Mouse (Mus musculus) kidney, embryonic 14.5 days (tissue): ENCODE measurements around the gene Dkc1. TPM values are rescaled to one million over a fixed set of nuclear protein-coding genes. Genes with fewer than 3 reads are reported as not detected.
A peak's percentile ranks its signal among the peaks of the same experiment; 100 is the strongest.
"Not testable (repeated sequence)": the region's sequence is repeated elsewhere in the genome, so short reads cannot be mapped to it uniquely, and the experiment has no call there.

Experiments
- ATAC-seq: fragments of 200-750 bp; cut with Nextera tagmentation; 2 replicates; pipeline ENCODE4 v1.8.0; 2017; ENCODE audit warnings: moderate number of reproducible peaks, mild to moderate bottlenecking, moderate TSS enrichment, moderate library complexity; ENCODE audit not compliant: low FRiP score, low TSS enrichment
- H3K27ac ChIP-seq: fragments of 300-500 bp; sonication (generic); 2 replicates; pipeline ENCODE4 v1.5.1; 2014; ENCODE audit warnings: low read depth, mild to moderate bottlenecking, low read length, moderate library complexity, mixed read lengths
- H3K27me3 ChIP-seq: fragments of 300-500 bp; sonication (generic); 2 replicates; pipeline ENCODE4 v1.6.1; 2014; ENCODE audit warnings: mild to moderate bottlenecking, low read length; ENCODE audit not compliant: control insufficient read depth, insufficient read depth
- H3K36me3 ChIP-seq: fragments of 300-500 bp; sonication (generic); 2 replicates; pipeline ENCODE4 v1.6.1; 2014; ENCODE audit warnings: low read length, mixed read lengths; ENCODE audit not compliant: control insufficient read depth, insufficient read depth
- H3K4me1 ChIP-seq: fragments of 300-500 bp; sonication (generic); 2 replicates; pipeline ENCODE4 v1.6.1; 2014; ENCODE audit warnings: low read length, mixed read lengths; ENCODE audit not compliant: control insufficient read depth, insufficient read depth
- H3K4me2 ChIP-seq: fragments of 300-500 bp; sonication (generic); replicated peaks from 2 replicates; pipeline ENCODE4 v1.6.1; 2014; ENCODE audit warnings: low read depth, mild to moderate bottlenecking, low read length
- H3K4me3 ChIP-seq: fragments of 300-500 bp; sonication (generic); 2 replicates; pipeline ENCODE4 v1.5.1; 2014; ENCODE audit warnings: mild to moderate bottlenecking, low read length
- H3K9ac ChIP-seq: fragments of 300-500 bp; sonication (generic); 2 replicates; pipeline ENCODE4 v1.6.1; 2014; ENCODE audit warnings: low read depth, mild to moderate bottlenecking, low read length, moderate library complexity
- H3K9me3 ChIP-seq: fragments of 300-500 bp; sonication (generic); 2 replicates; pipeline ENCODE4 v1.6.1; 2016; ENCODE audit warnings: low read length; ENCODE audit not compliant: control insufficient read depth
- WGBS: fragments of 180-500 bp; shearing (Covaris S2); extraction: QIAGEN DNeasy Blood & Tissue Kit; methylation state at CpG from one replicate; pipeline ENCODE4 v1.1.7; 2014; 5-methylcytosine and 5-hydroxymethylcytosine counted together
- polyA plus RNA-seq: library from polyadenylated mRNA; unstranded; fragments of >200 nt; fragmentation: Nextera tagmentation; extraction: Ambion mirVana; gene quantifications from 2 replicates; pipeline ENCODE4 v1.2.1, GENCODE M21; 2014

Gene Dkc1
- polyA plus RNA-seq, 1 experiment from 2014 or later: 199 TPM

DNA sequence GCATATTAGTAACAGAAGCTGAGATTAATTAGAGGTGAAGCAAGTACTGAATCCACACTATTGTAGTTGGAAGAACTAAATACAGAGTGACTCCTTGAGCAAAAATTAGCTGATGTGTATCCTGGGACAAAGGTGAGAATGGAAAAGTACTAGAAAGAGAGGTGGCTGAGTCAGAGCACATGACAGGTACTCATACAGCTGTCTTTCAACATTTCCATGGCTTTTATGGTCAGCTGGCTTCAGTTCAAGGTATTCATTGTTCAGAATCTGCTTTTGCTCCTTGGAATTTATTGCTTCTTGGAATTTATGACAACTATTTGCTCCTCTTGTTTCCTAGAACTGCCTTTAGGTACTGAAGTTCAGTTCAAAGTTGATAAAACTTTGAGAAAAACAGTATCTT, 41.3 kb downstream of the Dkc1 start:
- no peaks in the 10 kb centered on the region for H3K36me3 ChIP-seq

DNA sequence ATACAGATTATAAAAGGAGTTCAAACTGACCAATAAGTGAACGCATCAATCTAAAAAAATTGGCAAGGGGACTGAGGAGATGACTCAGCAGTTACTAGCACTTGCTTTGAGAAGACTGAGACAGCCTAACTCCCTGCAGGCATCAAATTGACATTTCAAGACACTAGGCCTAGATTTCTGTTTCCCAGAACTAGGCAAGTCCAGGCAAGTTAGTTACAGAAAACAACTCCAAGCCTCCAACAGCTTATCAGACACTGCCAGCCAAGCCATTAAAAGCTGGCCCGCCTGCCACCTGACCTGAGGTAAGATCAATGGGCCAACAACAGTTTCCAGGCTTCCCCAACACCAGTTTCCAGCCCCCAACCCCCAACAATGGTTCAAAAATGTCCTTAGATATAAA, 42.1 kb downstream of the Dkc1 start:
- H3K4me1 ChIP-seq: no peaks in the 10 kb centered on the region
- no peak overlapping the region for H3K27ac ChIP-seq
- ATAC-seq: no peak
- H3K27me3 ChIP-seq: no peaks in the 10 kb centered on the region
- H3K36me3 ChIP-seq: no peaks in the 10 kb centered on the region
- H3K9ac ChIP-seq: no peak overlapping the region
- no peaks in the 10 kb centered on the region for H3K9me3 ChIP-seq
- no peak overlapping the region for H3K4me3 ChIP-seq
- 94% methylated on average over 2 of the region's 2 CpGs for whole genome bisulfite sequencing
- no peak overlapping the region for H3K4me2 ChIP-seq

More for the DNA sequence above, 41.3 kb downstream of the Dkc1 start:
- H3K4me3 ChIP-seq: no peak overlapping the region
- no peak overlapping the region for H3K4me2 ChIP-seq
- no peaks in the 10 kb centered on the region for H3K27me3 ChIP-seq
- ATAC-seq: no peak
- H3K9me3 ChIP-seq: no peaks in the 10 kb centered on the region
- H3K9ac ChIP-seq: no peak overlapping the region
- no peak overlapping the region for H3K27ac ChIP-seq
- H3K4me1 ChIP-seq: no peaks in the 10 kb centered on the region

DNA sequence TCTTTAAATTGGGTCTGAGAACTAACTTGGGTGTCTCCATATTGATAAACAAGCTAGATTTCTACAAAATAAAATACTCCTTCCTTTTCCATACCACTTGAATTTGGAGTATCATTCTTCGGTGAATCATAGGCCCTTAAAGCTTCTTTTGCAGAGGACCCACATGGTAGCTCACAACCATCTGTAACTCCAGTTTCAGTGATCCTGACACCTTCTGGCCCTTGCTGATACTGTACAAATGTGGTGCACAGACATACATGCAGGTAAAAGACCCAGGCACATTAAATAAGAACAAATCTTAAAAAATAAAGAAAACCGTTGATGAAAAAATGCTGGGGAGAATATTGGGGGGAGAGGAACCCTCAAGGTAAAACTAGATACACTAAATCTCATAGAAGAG, 42.5 kb downstream of the Dkc1 start:
- Histone ChIP-seq H3K4me2 (no peak overlapping the region), H3K27me3 (no peaks in the 10 kb centered on the region), H3K36me3 (no peaks in the 10 kb centered on the region), H3K27ac (no peak overlapping the region), H3K9ac (no peak overlapping the region), H3K9me3 (no peaks in the 10 kb centered on the region), H3K4me3 (no peak overlapping the region), H3K4me1 (no peaks in the 10 kb centered on the region)
- ATAC-seq: no peak
- WGBS: 95% methylated on average over 2 of the region's 2 CpGs

DNA sequence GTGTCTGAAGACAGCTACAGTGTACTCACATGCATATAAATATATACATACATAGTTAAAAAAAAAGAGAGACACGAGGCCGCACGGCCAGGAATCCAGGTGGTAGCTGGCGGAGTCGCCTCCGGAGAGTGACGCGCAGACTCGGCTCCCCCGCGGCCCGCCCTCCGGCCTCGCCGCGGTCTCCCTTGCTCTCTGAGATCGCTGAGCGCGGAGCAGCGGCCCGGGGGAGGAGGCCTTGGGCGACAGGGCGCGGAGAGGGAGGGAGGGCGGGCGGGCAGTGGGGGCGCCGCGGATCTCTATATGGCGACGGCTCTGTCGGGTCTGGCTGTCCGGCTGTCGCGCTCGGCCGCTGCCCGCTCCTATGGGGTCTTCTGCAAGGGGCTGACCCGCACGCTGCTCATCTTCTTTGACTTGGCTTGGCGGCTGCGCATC, 47.5 kb downstream of the Dkc1 start:
- not testable (repeated sequence) for H3K4me1 ChIP-seq, H3K36me3 ChIP-seq, H3K27ac ChIP-seq, H3K9me3 ChIP-seq, H3K27me3 ChIP-seq
- peak overlapping the region; percentile 45 for H3K4me2 ChIP-seq
- peak overlapping the region; percentile 28 for H3K4me3 ChIP-seq
- peak; percentile 72; the same call in 1 of the 2 replicates for ATAC-seq
- H3K9ac ChIP-seq: peak overlapping the region; percentile 28; the same call in 1 of the 2 replicates
- 25% methylated on average over 33 of the region's 42 CpGs for WGBS

DNA sequence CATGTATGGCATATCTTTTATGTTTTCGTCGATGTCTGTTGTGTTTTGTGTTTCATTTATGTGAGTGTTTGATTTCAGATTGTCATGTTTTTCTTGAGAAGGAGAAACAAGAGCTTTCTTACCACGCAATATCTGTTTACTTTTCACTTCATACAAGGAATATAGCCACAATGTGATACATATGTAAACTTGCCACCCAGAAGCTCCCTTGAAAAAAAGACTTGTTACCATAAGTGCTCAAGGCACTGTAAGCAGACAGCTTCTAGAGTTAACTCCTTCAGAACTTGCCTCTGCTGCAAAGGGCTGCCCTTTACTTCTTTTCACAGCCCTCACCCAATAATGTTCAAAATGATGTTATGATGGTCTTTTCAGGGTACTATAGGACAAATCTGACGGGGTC, 52.8 kb downstream of the Dkc1 start:
- ATAC-seq: no peak
- Histone ChIP-seq H3K27ac (no peak overlapping the region), H3K9ac (no peak overlapping the region), H3K9me3 (no peaks in the 10 kb centered on the region), H3K36me3 (no peaks in the 10 kb centered on the region), H3K4me1 (no peaks in the 10 kb centered on the region), H3K4me3 (no peak overlapping the region), H3K4me2 (no peak overlapping the region), H3K27me3 (no peaks in the 10 kb centered on the region)
- WGBS: 79% methylated on average over 4 of the region's 4 CpGs

DNA sequence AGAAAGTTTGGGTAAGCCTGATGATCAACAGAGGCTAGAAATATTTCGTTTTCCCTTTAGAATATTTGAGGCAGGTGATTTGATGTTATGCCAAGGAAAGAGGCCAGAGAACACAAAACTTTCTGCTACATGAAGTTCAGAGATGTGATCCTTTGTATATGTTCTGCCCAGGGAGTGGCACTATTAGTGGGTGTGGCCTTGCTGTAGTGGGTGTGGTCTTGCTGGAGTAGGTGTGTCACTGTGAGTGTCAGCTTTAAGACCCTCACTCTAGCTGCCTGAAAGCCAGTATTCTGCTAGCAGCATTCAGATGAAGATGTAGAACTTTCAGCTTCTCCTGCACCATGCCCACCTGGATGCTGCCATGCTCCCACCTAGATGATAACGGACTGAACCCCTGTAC, 54.6 kb downstream of the Dkc1 start:
- WGBS: 83% methylated on average over 2 of the region's 2 CpGs
- ATAC-seq: no peak
- no peak overlapping the region for H3K27ac ChIP-seq
- no peaks in the 10 kb centered on the region for H3K36me3 ChIP-seq
- no peak overlapping the region for H3K4me3 ChIP-seq
- no peak overlapping the region for H3K9ac ChIP-seq
- no peak overlapping the region for H3K4me2 ChIP-seq
- no peaks in the 10 kb centered on the region for H3K4me1 ChIP-seq
- no peaks in the 10 kb centered on the region for H3K27me3 ChIP-seq
- H3K9me3 ChIP-seq: no peaks in the 10 kb centered on the region

DNA sequence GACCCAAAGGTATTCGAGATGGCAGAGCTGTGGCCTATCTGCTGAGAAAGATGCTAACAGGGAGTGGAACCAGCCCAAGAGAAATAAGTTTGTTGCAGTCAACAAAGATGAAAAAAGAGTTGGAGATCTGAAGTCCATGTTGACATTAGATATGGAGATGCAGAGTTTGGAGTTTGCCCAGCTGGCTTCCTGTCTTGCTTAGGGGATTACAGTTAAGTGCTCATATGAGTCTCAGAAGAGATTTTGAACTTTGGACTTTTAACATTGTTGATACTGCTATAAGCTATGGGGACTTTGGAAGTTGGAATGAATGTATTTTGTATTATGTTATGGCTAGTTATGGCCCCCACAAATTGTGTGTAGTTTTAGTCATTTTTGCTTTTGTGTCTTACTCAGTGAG, 56.6 kb downstream of the Dkc1 start:
- Histone ChIP-seq H3K4me1 (no peaks in the 10 kb centered on the region), H3K9ac (no peak overlapping the region), H3K27ac (no peak overlapping the region), H3K4me3 (no peak overlapping the region), H3K36me3 (no peaks in the 10 kb centered on the region), H3K4me2 (no peak overlapping the region), H3K27me3 (no peaks in the 10 kb centered on the region), H3K9me3 (no peaks in the 10 kb centered on the region)
- WGBS: 50% methylated on average over 1 of the region's 1 CpGs
- ATAC-seq: no peak

DNA sequence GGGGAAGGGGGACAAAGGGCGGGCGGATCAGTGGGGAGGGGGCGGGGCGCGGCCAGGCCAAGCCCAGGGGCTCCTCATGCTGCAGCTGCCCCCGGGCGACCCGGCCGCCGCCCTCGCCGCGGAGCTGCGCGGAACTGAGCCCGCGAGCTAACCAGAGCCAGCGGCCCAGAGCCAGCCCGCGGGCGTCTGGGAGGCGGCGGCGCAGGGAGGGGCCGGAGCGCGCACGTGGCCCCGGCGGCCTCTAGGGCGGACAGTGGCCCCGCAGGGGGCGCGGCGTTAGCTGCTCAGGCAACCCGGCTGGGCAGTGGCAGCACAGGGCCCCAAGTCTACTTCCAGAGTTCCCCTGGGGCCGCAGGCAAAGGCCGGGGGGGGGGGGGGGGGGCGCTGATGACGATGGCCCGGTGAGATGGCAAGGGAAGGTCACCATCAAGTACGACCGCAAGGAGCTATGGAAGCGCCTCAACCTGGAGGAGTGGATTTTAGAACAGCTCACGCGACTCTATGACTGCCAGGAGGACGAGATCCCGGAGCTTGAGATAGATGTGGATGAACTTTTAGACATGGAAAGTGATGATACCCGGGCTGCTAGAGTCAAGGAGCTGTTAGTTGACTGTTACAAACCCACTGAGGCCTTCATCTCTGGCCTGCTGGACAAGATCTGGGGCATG, 60.1 kb downstream of the Dkc1 start:
- 19% methylated on average over 41 of the region's 49 CpGs for WGBS
- H3K9me3 ChIP-seq: no peaks in the 10 kb centered on the region
- no peaks in the 10 kb centered on the region for H3K36me3 ChIP-seq
- ATAC-seq: peak; percentile 90
- peak overlapping the region; percentile 54 for H3K4me2 ChIP-seq
- H3K27me3 ChIP-seq: no peaks in the 10 kb centered on the region
- no peak overlapping the region for H3K27ac ChIP-seq
- H3K9ac ChIP-seq: peak overlapping the region; percentile 48
- H3K4me1 ChIP-seq: no peaks in the 10 kb centered on the region
- H3K4me3 ChIP-seq: peak overlapping the region; percentile 34
